15 mouse cellular contexts compared by ENCODE assay signal in the genomic region with DNA sequence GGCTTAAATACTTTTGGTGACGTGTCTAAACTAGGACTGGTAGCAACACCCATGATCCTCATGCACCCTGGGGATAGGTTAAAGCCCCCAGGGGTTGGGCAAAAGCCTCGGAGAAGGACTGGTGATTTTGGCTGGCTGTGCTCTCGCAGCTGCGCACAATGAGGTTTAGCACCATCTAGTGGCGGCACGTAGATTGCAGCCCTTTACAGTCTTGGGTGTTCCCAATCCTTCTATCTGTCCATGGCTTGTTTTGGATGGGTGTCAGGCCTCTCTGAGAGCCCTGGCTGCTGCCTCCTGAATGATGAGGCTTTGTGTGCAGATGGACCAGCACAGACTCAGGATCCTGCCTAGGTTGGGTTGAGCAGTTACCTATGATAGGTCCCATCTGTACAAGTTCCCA. TPM values are rescaled to one million over a fixed set of nuclear protein-coding genes. Genes with fewer than 3 reads are reported as not detected.
DNase-seq lines count a peak whose midpoint lies in the region; ATAC-seq and TF ChIP-seq lines count a peak whose summit lies in the region.
"Not testable (repeated sequence)": the region's sequence is repeated elsewhere in the genome, so short reads cannot be mapped to it uniquely, and the experiment has no call there.
"Had no signal": no experiment of that assay in that cellular context is flagged by ENCODE, and none has a peak within 500 bp of the region (broad histone marks: within the 10 kb centered on the region; RNA-seq: fewer than 3 reads in every experiment).

No protein-coding gene starts in this region.

- not testable (repeated sequence) for H3K27me3 ChIP-seq in hindbrain, embryonic 16.5 days (replicated peaks; ENCODE audit: control insufficient read depth, insufficient read depth, low read length)

- H3K4me1 ChIP-seq in hindbrain, embryonic 16.5 days (ENCODE audit: control insufficient read depth, insufficient read depth, low read depth, low read length); lung, adult 2 months (ENCODE audit: control insufficient read depth, insufficient read depth, low read length): not testable (repeated sequence)

- H3K27ac ChIP-seq in hindbrain, embryonic 16.5 days (ENCODE audit: low read depth, low read length); layer of hippocampus, adult 2 months: not testable (repeated sequence)

- H3K4me3 ChIP-seq in hindbrain, embryonic 16.5 days (ENCODE audit: low read length); layer of hippocampus, adult 2 months; lung, adult 2 months (replicated peaks; ENCODE audit: extremely low read depth, low read depth, low read length): not testable (repeated sequence)

- not testable (repeated sequence) for H3K9ac ChIP-seq in hindbrain, embryonic 16.5 days (ENCODE audit: low read depth, low read length)

- peak; percentile 50; the same call in 1 of the 2 replicates for ATAC-seq in hindbrain, embryonic 16.5 days

- H3K4me2 ChIP-seq in hindbrain, embryonic 16.5 days (ENCODE audit: low read length), result not testable (repeated sequence)

- not testable (repeated sequence) for H3K9me3 ChIP-seq in hindbrain, embryonic 16.5 days (ENCODE audit: control insufficient read depth, low read length)

- TF ChIP-seq CTCF in layer of hippocampus, adult 2 months (conservative IDR thresholded peaks at IDR 0.05), result peak; percentile 54
- TF ChIP-seq CTCF in lung, adult 2 months (IDR thresholded peaks at IDR 0.05; ENCODE audit: insufficient read depth, low read length), result not testable (repeated sequence)

- TF ChIP-seq POLR2A in lung, adult 2 months (IDR thresholded peaks at IDR 0.05; ENCODE audit: borderline replicate concordance, extremely low read depth, low read depth, low read length), result not testable (repeated sequence)

- WGBS in hindbrain, embryonic 16.5 days, result 40% methylated on average over 4 of the region's 6 CpGs
- WGBS in lung, adult 2 months, result 43% methylated on average over 5 of the region's 6 CpGs

- not testable (repeated sequence) for H3K36me3 ChIP-seq in hindbrain, embryonic 16.5 days (ENCODE audit: control insufficient read depth, insufficient read depth, low read length)

- peak; percentile 70 for DNase-seq in adrenal gland, postnatal 10 days
- peak; percentile 26 to 50 for DNase-seq in cerebellum, postnatal 36 days
- DNase-seq in gastrocnemius, adult 18-20 months (ENCODE audit: low spot score), result peak; percentile 32
- peak in 1 of 2 experiments; percentile 49 for DNase-seq in layer of hippocampus, adult 2 months (ENCODE audit: low spot score in 2 of 2)
- DNase-seq in lung, adult 2 months, result peak; percentile 12
- peak; percentile 18 to 67 for DNase-seq in right cerebral cortex, adult 2 months (ENCODE audit: low spot score in 2 of 2)
- peak; percentile 43 for DNase-seq in urinary bladder, postnatal 14 days (ENCODE audit: low spot score)

RNA-seq across cellular contexts. Expression of gene Gm5936, which starts 43.1 kb away (rescaled TPM):
- under 1 TPM in 1 of 2 experiments, not detected in 1; 0.24 TPM for total RNA-seq in adrenal gland, postnatal 10 days (2021)
- total RNA-seq in gastrocnemius, adult 18-20 months (2021), result not detected
- polyA plus RNA-seq in hindbrain, embryonic 16.5 days (2015; fragmentation: Nextera tagmentation; extraction: Ambion mirVana), result 0.14 and 0.15 TPM in 2 replicates
- total RNA-seq in layer of hippocampus, adult 2 months (2021), result under 1 TPM; 0.26 to 0.32 TPM
- polyA plus RNA-seq in lung, adult 2 months (2012; rRNA removed), result 0.15 TPM in 1 of 2 replicates, not detected in the other
- total RNA-seq: adrenal gland, adult 8-10 months; megakaryocyte-erythroid progenitor cell, adult 5-6 weeks had no signal
- polyA plus RNA-seq: embryonic facial prominence, embryonic 13.5 days; heart, embryonic 11.5 days; hindbrain, embryonic 13.5 days; kidney, embryonic 15.5 days; liver, embryonic 15.5 days had no signal
